Mouse (Mus musculus) embryonic facial prominence, embryonic 11.5 days (tissue): ENCODE data around the gene Nprl3. TPM values are rescaled to one million over a fixed set of nuclear protein-coding genes. Genes with fewer than 3 reads are reported as not detected.

Source experiments
- ATAC-seq: fragments of 200-750 bp; cut with Nextera tagmentation; replicated peaks from 2 replicates; pipeline ENCODE4 v1.8.0; 2017; ENCODE audit warnings: low read depth; ENCODE audit not compliant: insufficient number of reproducible peaks, low FRiP score, low TSS enrichment
- DNase-seq: peaks from one replicate; pipeline ENCODE4 v3.0.0-alpha.2; 2015; ENCODE audit warnings: low spot score
- H3K27ac ChIP-seq: fragments of 300-500 bp; sonication (generic); replicated peaks from 2 replicates; pipeline ENCODE4 v1.5.1; 2014; ENCODE audit warnings: mild to moderate bottlenecking, low read depth, low read length, control low read depth
- H3K27me3 ChIP-seq: fragments of 300-500 bp; sonication (generic); 2 replicates; pipeline ENCODE4 v1.6.1; 2014; ENCODE audit warnings: mild to moderate bottlenecking, low read length, moderate library complexity, mixed read lengths; ENCODE audit not compliant: control insufficient read depth, insufficient read depth
- H3K36me3 ChIP-seq: fragments of 300-500 bp; sonication (generic); replicated peaks from 2 replicates; pipeline ENCODE4 v1.6.1; 2014; ENCODE audit warnings: low read depth, mild to moderate bottlenecking, low read length, moderate library complexity, mixed read lengths; ENCODE audit not compliant: control insufficient read depth, insufficient read depth
- H3K4me1 ChIP-seq: fragments of 300-500 bp; sonication (generic); 2 replicates; pipeline ENCODE4 v1.6.1; 2014; ENCODE audit warnings: low read length, mixed read lengths; ENCODE audit not compliant: control insufficient read depth, insufficient read depth
- H3K4me2 ChIP-seq: fragments of 300-500 bp; sonication (generic); 2 replicates; pipeline ENCODE4 v1.6.1; 2014; ENCODE audit warnings: low read depth, mild to moderate bottlenecking, control low read depth, low read length, moderate library complexity
- H3K4me3 ChIP-seq: fragments of 300-500 bp; sonication (generic); 2 replicates; pipeline ENCODE4 v1.5.1; 2014; ENCODE audit warnings: low read depth, low read length, control low read depth
- H3K9ac ChIP-seq: fragments of 300-500 bp; sonication (generic); replicated peaks from 2 replicates; pipeline ENCODE4 v1.6.1; 2014; ENCODE audit warnings: mild to moderate bottlenecking, control low read depth, low read length
- H3K9me3 ChIP-seq: fragments of 300-500 bp; sonication (generic); replicated peaks from 2 replicates; pipeline ENCODE4 v1.6.1; 2016; ENCODE audit warnings: mild to moderate bottlenecking, low read length, inconsistent platforms, mixed read lengths; ENCODE audit not compliant: control insufficient read depth
- WGBS: fragments of 180-500 bp; shearing (Covaris S2); extraction: QIAGEN DNeasy Blood & Tissue Kit; methylation state at CpG from one replicate; pipeline ENCODE4 v1.1.7; 2014; 5-methylcytosine and 5-hydroxymethylcytosine counted together
- polyA plus RNA-seq: library from polyadenylated mRNA; unstranded; fragments of >200 nt; fragmentation: Nextera tagmentation; extraction: Ambion mirVana; gene quantifications from 2 replicates; pipeline ENCODE4 v1.2.1, GENCODE M21; 2014

The Nprl3 gene
- polyA plus RNA-seq, 1 experiment from 2014 or later: 28.7 TPM

DNA sequence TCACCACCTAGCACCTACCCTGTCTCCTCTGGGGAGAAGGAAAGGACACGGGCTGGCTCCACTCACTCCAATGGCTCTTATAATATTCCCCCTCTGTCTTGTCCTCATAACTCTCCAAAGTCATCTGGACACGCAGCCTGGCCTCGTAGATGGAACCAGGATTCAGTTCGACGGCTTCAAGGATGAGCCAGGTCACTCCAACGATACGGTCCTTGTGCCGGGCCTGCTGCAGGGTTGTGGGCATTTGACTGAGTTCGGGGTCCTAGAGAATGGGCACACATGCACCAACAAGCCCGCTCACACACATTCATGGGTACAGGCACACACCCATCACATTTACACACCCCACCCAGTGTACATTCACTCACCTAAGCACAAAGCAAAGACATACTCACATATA is 74.4 kb downstream of the Nprl3 start:
- Histone ChIP-seq H3K9me3 (no peaks in the 10 kb centered on the region), H3K4me1 (no peaks in the 10 kb centered on the region; the same call in 1 of the 2 replicates), H3K27me3 (no peaks in the 10 kb centered on the region), H3K9ac (no peak overlapping the region), H3K36me3 (no peaks in the 10 kb centered on the region), H3K4me2 (no peak overlapping the region), H3K27ac (no peak overlapping the region), H3K4me3 (no peak overlapping the region)
- no peak for ATAC-seq
- 93% methylated on average over 10 of the region's 10 CpGs for WGBS
- DNase-seq: no peak

DNA sequence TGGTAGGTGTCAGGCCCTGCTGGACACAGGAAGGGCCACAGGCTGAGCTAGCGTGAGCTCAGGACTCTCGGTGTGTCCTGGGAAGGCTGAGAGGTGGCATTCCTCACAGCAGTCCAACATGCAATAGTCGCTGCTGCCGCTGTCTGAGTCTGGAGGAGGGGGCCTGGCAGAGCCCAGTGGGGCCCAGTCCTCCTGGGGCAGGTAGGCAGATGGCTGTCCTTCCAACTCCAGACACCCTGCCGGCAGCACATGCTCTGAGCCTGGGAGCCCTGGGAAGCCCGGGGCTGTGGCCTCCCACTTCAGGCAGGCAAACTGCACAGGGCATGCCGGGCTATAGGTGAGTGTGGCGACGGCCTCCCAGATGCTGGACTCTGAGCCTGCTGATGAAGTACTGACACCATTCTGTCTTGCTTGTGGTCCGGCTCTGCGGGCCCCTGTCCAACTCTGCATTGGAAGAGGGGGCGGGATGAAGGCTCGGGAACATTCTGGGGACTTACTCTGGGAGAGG is 76.8 kb downstream of the Nprl3 start:
- no peak overlapping the region for H3K27ac ChIP-seq
- H3K9ac ChIP-seq: no peak overlapping the region
- no peak for DNase-seq

DNA sequence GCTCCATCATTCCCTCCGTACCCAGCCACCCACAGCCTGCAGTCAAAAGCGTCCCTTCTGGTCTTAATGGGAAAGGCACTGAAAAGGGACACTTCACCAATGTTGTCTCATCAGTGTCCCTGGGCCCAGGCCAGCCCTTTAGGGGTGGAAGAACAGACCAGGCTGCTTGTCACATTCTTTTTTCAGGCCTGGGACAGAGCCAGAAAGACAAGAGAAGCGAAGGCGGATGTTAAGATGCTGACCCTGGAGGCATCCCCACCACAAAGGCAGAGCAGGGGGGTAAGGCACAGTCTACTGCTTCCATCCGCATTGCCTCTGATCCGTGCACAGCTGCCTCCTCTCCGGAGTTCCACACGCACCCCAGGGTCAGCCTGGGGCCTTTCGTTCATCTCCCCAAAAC is 77.4 kb downstream of the Nprl3 start:
- H3K4me2 ChIP-seq: no peak overlapping the region
- no peak overlapping the region for H3K4me3 ChIP-seq
- DNase-seq (no peak), ATAC-seq (no peak)
- WGBS: 83% methylated on average over 9 of the region's 9 CpGs
- H3K27me3 ChIP-seq: no peaks in the 10 kb centered on the region
- no peaks in the 10 kb centered on the region for H3K9me3 ChIP-seq
- no peak overlapping the region for H3K9ac ChIP-seq
- H3K4me1 ChIP-seq: no peaks in the 10 kb centered on the region; the same call in 1 of the 2 replicates
- no peak overlapping the region for H3K27ac ChIP-seq
- H3K36me3 ChIP-seq: no peaks in the 10 kb centered on the region

More for the DNA sequence above, 76.8 kb downstream of the Nprl3 start:
- ATAC-seq: no peak
- H3K9me3 ChIP-seq: no peaks in the 10 kb centered on the region
- no peak overlapping the region for H3K4me3 ChIP-seq
- no peak overlapping the region for H3K4me2 ChIP-seq
- no peaks in the 10 kb centered on the region for H3K36me3 ChIP-seq
- no peaks in the 10 kb centered on the region; the same call in 1 of the 2 replicates for H3K4me1 ChIP-seq
- 81% methylated on average over 13 of the region's 13 CpGs for WGBS
- H3K27me3 ChIP-seq: no peaks in the 10 kb centered on the region

DNA sequence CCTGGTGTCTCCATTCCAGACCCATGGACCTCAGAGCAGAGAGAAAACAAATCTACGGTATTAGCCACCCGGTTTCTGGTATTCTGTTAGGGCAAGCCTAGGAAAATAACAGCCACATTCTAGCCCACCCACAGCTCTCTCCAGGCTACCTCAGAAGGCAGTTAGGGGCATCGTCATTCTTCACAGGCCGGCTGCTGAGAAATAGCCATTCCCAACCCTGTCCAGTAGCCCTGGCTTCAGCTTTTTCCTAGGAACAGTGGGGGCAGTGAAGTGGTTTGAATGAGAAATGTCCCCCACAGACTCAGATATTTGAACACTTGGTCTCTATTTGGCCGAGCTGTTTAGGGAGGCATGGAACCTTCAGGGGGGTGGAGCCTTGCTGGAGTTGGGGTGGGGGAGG is 78.1 kb downstream of the Nprl3 start:
- H3K9me3 ChIP-seq: no peaks in the 10 kb centered on the region
- no peak overlapping the region for H3K9ac ChIP-seq
- H3K36me3 ChIP-seq: no peaks in the 10 kb centered on the region
- 66% methylated on average over 5 of the region's 5 CpGs for WGBS
- DNase-seq (no peak), ATAC-seq (no peak)
- H3K27me3 ChIP-seq: no peaks in the 10 kb centered on the region
- H3K4me2 ChIP-seq: no peak overlapping the region
- H3K4me3 ChIP-seq: no peak overlapping the region
- no peak overlapping the region for H3K27ac ChIP-seq
- H3K4me1 ChIP-seq: no peaks in the 10 kb centered on the region; the same call in 1 of the 2 replicates

DNA sequence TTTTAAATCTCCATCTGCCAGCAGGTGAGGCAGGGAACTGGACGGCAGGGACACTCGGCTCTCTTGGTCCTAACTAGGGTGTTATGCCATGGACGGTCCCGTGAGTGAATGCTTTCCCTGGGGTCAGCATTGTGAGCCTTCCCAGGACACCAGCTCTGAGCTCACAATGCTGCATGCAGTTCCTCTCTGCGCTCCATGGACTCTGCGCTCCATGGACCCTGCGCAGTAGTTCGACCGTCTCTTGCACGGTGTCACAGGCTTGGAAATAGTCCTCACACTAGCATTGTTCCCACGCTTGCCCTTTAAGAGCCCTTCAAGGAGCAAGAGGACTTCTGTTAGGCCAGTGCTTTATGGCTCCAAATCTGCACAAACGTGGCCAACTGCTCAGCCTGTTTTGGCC is 78.6 kb downstream of the Nprl3 start:
- Histone ChIP-seq H3K36me3 (no peaks in the 10 kb centered on the region), H3K4me1 (no peaks in the 10 kb centered on the region; the same call in 1 of the 2 replicates), H3K9me3 (no peaks in the 10 kb centered on the region), H3K27me3 (no peaks in the 10 kb centered on the region), H3K4me3 (no peak overlapping the region), H3K27ac (no peak overlapping the region), H3K4me2 (no peak overlapping the region), H3K9ac (no peak overlapping the region)
- 83% methylated on average over 12 of the region's 12 CpGs for WGBS
- no peak for DNase-seq
- ATAC-seq: no peak

DNA sequence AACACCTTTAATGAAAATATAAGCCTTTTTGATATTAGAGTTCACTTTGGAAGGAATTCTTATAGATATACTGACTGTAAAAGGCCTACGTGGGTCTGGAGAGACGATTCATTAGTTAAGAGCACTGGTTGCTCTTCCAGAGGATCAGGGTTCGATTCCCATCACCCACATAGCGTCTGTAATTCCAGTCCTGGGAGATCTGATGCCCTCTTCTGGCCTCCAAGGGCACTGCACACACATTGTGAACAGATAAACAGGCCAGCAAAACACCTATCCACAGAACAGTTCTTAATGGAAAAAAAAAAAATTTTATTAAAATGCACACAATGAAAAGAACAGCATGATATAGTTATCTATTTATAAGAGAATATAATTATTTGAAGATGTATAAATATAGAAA is 80.3 kb downstream of the Nprl3 start:
- Histone ChIP-seq H3K4me1 (no peaks in the 10 kb centered on the region), H3K4me2 (no peak overlapping the region), H3K4me3 (no peak overlapping the region), H3K27me3 (no peaks in the 10 kb centered on the region), H3K27ac (no peak overlapping the region), H3K36me3 (no peaks in the 10 kb centered on the region), H3K9me3 (no peaks in the 10 kb centered on the region), H3K9ac (no peak overlapping the region)
- no peak for DNase-seq
- ATAC-seq: no peak
- WGBS: 88% methylated on average over 4 of the region's 4 CpGs

DNA sequence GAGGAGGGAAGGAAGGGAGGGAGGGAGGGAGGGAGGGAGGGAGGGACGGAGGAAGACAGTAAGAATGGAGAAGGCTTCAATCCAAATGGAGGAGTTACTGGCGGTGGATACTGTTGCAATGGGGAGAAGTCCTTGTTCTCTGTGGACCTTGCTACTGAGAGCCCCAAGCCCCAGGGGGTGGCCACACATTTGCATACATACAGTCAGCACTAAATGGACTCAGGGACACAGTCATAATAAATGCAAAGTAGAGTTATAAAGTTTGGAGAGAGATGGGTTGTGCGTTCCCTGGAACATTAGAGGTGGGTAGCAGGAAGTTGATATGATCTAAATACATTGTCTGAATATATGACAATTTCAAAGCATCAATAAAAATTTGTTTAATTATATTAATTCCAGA is 81.5 kb downstream of the Nprl3 start:
- Histone ChIP-seq H3K9me3 (no peaks in the 10 kb centered on the region), H3K4me2 (no peak overlapping the region), H3K4me3 (no peak overlapping the region), H3K36me3 (no peaks in the 10 kb centered on the region), H3K27me3 (no peaks in the 10 kb centered on the region), H3K4me1 (no peaks in the 10 kb centered on the region), H3K27ac (no peak overlapping the region), H3K9ac (no peak overlapping the region)
- ATAC-seq (no peak), DNase-seq (no peak)
- WGBS: 79% methylated on average over 3 of the region's 3 CpGs

DNA sequence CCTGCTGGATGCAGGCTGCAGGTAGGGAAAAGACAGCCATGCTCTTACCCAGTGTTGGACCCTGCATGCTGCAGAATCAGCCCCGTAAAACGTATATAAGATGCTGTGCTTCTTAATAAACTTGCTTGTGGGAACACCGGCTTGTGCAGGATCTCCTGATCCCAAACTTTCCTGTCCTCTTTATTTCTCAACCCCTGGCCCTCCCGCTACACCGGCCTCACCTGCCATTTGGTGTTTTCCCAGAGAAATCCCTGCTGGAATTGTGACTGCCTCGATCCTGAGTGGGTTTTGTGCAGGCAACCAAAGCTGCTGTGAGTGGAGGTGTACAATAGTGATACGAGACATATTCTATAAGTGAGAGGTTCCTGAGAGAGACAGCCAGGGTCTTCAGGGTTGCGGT is 83.0 kb downstream of the Nprl3 start:
- Histone ChIP-seq H3K27ac (no peak overlapping the region), H3K36me3 (no peaks in the 10 kb centered on the region), H3K4me1 (no peaks in the 10 kb centered on the region), H3K4me3 (no peak overlapping the region), H3K27me3 (no peaks in the 10 kb centered on the region), H3K4me2 (no peak overlapping the region), H3K9ac (no peak overlapping the region), H3K9me3 (no peaks in the 10 kb centered on the region)
- ATAC-seq (no peak), DNase-seq (no peak)
- 87% methylated on average over 8 of the region's 8 CpGs for WGBS
